Comparison of ENCODE assay signal across 8 mouse cellular contexts in genomic region chrX:163181588-163181987, GRCm38 (mm10).
DNase-seq lines count a peak whose midpoint lies in the region; ATAC-seq lines count a peak whose summit lies in the region.

No protein-coding gene starts in this region.

- no peak for ATAC-seq in CD4-positive, CD25-positive, alpha-beta regulatory T cell, adult 4 months
- 0 out of 2 replicates have a peak, but pooled peaks have one; percentile 36 for ATAC-seq in common myeloid progenitor, adult 5-6 weeks (replicated peaks; ENCODE audit: low read depth, poor library complexity, severe bottlenecking)

- peak; percentile 35 for DNase-seq in CD4-positive, CD25-positive, alpha-beta regulatory T cell, adult 2 months (ENCODE audit: low read depth, low spot score)
- DNase-seq in kidney, postnatal 4 days: peak; percentile 4 to 15
- DNase-seq in kidney, adult 11 months: no peak
- DNase-seq in CD4-positive helper T cell, adult 2 months (ENCODE audit: low read depth, low spot score): peak; percentile 1
- DNase-seq in urinary bladder, postnatal 10 days (ENCODE audit: low spot score): no peak
- DNase-seq in frontal cortex, postnatal 36 days (ENCODE audit: low spot score in 2 of 2): no peak

Comparison
In these comparisons a context has a peak if more than half of its experiments do, and no peak if none do; other contexts are left out.
1. DNase-seq: peak in CD4-positive, CD25-positive, alpha-beta regulatory T cell, adult 2 months (single experiment), kidney, postnatal 4 days (2 of 2) and CD4-positive helper T cell, adult 2 months (single experiment); none in kidney, adult 11 months (single experiment), urinary bladder, postnatal 10 days (single experiment) and frontal cortex, postnatal 36 days (0 of 2).